Mouse (Mus musculus) adrenal gland, postnatal 25 days (tissue): ENCODE measurements around the gene Pecam1. TPM values are rescaled to one million over a fixed set of nuclear protein-coding genes. Genes with fewer than 3 reads are reported as not detected.

Source experiments
- DNase-seq: peaks from one replicate; pipeline ENCODE4 v3.0.0; 2021; ENCODE audit warnings: mixed read lengths
- total RNA-seq: library from RNA; stranded (reverse); gene quantifications from 2 replicates; pipeline ENCODE4 v1.2.3, GENCODE M21; 2021

Gene Pecam1
- total RNA-seq, 1 experiment from 2014 or later, result 76.1 TPM

DNA sequence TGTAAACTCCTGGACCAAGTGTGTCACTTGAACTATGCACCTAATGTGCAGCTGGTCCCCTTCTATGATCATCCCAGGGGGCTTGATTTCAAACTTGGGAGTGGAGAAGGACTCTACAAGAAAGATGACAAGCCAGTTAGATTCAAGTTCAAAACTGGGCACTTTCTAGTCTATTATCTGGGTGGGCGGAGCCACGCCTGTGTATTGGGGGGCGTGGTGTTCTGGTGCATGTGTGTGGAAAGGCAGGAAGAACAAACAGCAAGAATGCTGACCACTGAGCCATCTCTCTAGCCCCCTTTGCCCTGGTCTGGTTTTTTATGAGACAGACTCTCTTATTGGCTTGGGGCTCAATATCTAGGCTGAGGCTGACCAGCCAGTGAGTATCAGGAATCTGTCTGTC lies 54.5 kb downstream of the Pecam1 start:
- DNase-seq, result no peak

DNA sequence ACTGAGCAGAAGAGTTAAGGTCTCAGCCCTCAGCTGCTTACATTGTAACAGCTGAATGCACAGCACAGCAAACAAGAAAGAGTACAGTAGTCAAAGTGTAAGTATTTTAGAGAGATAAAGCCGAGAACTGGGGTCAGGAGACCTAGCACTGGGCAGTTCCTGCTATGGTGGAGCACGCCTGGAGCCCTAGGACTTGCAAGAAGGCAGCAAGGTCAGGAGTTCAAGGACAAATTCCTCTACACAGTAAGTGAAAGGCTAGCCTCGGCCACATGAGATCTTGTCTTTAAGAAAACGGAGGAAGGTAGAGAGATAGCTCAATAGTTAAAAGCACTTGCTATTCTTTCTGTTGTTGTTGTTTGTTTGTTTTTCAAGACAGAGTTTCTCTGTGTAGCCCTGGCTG lies 57.5 kb downstream of the Pecam1 start:
- no peak for DNase-seq

DNA sequence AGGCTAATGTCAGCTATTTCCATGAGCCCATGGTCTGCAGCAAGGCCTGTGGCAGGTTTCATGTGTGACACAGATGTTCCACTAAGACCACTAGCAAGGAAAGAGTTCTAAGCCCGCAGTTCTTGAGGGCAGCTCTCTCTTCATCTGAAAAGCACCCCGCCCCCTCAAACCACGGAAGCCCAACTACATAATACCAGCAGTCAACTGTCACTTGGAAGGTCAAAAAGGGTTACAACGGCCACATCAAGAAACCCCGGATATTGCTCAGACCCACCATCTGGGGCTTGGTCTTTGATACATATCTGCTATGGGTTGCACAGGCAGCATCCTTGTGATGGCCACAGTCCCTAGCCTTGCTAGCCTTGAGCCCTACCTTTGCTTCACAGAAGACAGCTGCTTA lies 62.1 kb downstream of the Pecam1 start:
- DNase-seq, result no peak

DNA sequence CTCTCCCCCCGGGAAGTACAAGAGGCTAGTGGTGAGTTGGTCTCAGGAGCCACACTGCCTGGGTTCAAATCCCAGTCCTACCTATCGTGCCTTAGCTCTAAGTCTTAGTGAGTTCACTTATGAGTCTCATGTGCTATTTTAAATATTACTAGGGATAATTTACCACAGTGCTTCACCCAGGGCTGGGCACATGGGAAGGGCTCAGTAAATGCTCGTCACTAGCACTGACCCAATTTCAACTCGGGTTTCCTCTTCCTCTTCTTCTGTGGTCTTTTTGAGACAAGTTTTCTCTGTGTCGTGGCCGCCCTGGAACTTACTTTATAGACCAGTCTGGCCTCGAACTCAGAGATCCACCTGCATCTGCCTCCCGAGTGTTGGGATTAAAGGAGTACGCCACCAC lies 63.1 kb downstream of the Pecam1 start:
- DNase-seq, result no peak

DNA sequence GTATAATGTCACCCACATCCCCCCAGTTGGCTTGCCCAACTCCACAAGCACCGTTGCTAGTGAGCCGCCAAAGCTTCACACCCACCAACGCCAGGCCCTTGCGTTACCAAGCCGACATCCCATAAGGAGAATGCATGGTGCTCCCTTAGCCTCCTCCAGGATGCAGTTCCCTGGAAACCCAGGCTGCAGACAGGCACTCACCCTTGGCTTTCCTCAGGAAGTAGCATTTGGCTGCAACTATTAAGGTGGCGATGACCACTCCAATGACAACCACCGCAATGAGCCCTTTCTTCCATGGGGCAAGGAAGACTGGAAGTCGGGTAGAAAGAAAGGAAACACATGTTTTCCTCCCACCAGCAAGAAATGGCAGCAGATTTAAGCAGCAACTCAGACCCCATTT lies 66.4 kb downstream of the Pecam1 start:
- no peak for DNase-seq

DNA sequence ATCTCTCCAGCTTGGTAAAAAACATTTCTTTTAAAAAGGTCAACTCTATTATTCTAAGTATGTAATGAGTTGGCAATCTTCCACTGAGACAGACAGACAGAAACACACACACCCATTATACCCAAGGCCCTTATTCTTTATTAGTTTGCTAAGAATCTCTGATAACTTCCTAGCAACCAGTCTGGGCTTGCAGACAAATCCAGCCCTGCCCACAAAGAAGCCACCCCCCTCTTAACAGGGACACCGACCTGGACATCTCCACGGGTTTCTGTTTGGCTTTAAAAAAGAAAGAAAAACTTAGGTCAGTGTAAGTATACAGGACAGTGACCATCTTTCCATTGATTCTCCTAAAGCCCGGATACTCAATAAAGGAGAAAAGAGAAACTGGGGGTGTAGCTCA lies 67.1 kb downstream of the Pecam1 start:
- DNase-seq, result no peak

DNA sequence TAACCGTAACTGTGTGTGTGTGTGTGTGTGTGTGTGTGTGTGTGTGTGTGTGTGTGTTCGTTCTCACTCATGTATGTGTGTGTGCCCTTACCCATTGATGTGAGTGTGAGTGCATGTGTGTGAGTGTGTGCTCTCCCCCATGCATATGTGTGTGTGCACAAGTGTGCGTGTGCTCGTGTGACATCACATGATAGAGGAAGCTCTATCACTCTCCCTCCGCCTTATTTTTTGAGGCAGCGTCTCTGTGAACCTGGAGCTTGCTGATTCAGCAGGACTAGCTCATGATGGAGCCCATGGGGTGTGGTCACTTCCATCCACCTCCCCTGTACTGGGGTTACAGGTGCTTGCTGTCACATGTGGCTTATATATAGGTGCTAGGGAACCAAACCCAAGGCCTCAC lies 69.3 kb downstream of the Pecam1 start:
- DNase-seq, result no peak

DNA sequence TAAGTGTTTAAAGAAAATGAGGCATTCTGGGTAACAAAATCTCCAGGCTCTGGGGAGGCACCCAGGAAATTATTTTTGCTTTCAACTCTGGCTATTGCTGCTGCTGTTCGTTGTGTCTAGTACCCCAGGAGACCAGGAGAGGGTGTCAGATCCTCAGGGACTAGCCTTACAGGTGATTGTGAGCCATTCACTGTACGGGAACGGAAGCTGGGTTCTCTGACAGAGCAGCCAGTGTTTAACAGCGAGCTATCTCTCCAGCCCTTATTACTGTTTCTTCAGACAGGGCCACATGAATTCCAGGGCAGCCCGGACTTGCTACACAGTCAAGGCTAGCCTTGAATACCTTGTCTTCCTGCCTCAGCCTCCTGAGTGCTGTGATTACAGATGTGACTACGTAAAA lies 70.6 kb downstream of the Pecam1 start:
- no peak for DNase-seq

DNA sequence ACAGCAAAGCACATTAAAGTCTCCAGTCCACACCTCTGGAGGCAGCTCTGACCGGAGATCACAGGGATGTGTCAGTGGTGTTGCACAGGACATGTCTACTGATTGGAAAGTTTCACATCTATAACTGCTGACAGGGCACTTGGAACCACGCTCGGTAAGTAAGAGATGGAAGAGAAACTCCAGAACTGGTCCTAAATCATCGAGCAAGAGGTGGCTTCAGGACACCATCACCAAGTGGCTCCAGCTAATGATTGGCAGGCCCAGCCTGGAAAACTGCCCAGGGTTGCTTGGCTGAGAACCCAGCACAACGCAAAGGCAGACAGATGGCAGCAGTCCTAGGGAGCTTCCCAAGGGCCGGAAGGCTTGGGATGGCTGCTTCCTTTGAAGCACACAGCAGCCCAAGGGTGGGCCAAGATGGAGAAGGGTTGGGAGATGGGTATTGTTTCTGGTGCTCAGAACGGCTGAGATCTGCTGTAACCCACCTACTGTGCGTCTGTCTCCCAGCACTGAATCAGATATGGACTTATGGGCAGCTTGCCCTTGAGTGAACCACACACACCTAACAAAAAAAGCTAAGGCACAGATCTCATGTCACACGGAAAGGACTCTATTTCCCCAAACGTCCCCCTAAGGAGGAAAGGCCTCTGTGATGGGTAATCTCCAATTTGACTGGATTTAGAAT lies 72.4 kb downstream of the Pecam1 start:
- DNase-seq, result peak; percentile 91

DNA sequence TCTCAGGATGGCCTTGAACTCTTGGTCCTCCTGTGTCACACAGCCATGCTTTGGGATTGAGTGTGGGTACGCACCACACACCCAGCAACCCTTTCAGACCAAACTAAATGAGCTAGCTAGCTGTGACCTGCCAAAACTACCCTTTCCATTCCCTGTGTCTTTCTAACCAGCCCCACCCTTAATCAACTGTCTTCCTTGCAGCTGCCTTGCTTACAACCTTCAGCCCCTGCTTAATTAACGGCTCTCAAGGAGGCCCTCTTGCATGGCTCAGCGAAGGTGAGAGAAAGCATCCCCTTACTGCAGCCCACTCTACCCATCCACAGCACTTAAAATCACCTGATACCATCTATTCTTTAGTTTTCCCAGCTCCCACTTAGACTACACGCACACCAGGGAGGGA lies 73.1 kb downstream of the Pecam1 start:
- DNase-seq, result no peak

DNA sequence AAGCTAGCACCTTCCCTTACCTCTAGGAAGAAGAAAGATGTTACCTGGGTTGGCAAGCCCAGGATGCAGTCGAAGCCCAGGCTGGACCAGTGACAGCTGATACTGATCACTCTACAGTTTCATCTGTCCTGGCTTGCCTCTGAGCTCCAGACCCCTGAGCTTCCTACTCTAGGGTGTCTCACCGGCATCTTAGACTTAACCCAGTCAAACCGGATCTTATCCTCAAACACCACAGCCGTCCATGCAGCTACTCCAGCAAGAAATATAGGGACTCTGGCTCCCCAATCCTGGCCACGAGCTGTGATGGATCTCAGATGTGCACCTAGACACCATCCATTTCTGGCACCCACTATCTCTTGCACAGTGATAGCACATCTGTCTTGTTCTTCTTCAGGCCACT lies 74.6 kb downstream of the Pecam1 start:
- DNase-seq, result no peak

DNA sequence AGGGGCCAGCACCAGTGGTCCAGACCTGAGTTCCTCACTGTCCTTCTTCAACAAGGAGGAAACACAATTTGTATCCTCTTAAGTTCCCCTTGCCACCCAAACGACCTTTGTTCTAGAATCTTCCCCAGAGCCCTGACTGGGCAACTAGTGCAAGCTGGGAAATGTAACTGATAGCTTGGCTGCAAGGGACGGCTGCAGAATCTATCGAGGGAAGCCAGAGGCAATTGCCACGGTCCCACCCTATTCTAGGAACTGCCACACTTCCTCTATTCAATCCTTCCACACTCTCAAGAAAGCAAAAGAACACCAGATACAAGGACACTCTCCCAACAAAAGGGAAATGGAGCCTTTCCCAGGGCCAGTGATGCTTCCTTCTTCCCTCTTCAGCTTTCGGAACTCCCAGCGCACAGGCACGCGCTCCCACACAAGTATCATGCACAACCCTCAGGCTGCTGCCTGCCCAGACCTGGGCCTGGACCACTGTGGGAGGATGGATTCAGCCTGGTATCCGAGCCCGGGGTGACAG lies 75.2 kb downstream of the Pecam1 start:
- no peak for DNase-seq

DNA sequence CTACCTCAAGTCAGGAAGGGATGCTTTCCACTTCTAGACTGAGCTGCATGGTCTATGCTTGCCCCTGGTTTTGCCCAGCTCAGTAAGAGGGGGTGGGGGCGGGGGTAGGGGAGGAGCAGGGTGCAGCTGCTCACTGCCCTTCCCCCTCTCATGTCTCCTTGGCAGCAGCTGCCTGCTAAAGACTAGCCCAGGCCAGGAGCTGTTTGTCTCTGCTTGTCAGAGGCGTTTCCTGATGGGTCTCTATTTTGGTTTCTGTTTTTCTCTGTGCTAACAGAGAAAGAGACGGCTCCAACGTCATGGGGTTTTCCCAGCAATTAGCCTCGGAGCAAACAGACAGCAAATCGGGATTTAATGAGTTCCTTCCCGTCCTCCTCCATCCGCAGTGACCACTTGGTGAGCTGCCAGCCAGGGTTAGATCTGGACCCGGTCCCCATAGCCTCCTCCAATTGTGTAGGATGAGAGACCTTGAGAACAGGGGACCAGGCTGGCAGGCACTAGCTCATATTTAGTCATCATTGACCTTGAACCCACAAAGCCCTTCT lies 75.7 kb downstream of the Pecam1 start:
- DNase-seq, result peak; percentile 77

DNA sequence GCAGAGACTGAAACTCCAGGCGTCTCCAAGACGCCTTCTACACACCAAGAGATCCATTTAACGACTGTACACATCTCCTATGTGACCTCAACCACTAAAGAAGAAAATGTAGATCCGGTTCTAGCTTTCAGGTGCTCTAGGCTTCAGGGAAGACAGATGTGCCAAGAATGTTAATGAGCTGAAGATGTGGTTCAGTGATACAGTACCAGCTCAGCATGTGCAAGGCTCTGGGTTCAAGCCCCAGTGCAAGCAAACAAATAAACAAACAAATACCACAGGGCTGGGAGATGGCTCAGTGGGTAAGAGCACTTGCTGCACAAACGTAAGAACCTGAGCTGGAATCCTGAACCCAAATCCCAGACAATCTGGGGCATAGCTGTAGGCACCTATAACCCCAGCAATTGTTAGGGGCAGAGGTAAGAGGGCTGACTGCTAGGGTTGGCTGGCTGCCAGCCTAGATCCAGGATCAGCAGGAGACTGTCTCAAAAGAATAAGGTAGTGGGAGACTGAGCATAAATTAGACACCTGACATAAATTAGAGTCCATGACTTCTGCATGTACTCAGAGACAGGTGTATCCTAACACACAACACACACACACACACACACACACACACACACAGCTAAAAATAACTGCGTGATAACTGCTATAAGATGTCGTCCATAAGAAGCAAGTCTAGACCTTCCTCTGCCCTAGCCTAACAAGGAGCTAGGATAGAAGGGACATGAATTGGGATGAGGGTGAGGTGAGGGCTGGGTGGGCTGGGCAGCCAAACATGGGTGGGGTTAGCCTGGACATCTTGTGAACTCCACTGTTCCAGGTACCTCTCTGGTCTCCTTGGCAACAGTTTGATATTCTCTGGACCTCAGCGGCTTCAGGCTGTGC lies 76.5 kb downstream of the Pecam1 start:
- DNase-seq, result no peak

DNA sequence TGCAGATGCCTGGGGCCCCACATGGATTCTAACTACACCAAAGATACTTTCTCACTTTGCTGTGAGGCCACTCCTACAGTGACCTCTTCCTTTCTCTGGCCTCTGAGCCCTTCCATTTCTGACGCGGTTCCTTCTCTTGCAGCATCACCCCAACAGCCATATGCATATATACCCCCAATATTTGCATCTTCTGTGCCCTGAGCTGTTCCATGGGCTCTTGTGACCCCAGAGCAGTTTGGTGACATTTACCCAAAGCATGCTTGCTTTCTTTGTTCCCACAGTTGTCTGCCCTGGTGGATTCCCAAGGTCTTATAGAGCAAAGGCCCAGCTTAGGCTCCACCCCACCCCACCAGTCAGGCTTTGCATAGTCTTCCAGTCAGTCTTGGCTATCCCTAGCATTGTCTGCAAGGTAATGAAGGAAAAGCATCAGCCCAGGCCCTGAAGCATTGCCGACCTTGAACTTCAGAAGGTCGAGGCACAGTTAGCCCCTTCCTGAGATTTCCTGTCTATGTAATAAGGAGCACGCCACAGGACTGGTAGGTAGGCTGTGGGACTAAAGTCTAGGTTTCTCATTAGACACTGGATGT lies 77.4 kb downstream of the Pecam1 start:
- DNase-seq, result no peak

DNA sequence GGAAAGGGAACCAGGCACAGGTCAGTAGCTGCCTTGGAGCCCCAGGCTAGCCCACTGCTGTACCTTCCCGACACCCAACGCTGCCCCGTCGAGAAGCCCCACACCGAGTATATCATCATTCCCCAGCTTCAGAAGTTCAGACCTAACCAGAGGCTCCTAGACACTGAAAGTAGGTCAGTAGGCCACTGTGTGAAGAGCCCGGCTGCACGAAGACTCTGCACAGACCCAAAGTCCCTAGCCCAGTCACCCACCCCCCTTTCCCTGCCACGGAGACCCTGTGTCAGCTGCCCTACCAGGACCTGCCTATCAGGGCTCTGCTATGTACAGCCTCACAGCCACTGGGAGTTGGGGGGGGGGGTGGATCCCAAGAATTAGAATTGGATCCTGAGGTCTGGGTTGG lies 78.6 kb downstream of the Pecam1 start:
- no peak for DNase-seq

DNA sequence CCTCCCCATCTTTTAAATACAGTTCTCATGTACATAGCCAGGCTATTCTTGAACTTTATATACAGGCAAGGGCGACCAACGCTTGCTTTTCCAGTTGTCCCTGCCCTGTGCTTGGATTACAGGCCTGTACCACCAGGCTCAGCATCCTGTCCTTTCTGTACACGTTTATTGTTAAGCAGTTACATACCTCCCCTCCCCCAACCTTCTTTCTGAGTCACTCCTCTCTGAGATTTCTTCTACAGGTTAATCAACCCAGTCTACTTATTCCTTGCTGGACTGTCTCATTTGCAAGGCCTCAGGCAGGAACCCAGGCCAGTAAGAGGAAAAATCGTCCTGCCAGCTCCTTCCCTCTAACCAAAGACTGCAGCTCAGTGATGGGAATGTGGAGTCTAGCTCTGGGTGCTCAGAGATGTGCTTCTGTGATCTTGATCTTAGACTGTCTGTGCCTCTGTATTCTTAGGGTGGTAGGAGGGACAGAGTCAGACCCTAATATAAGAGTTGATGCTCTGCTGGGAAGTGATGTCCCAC lies 79.4 kb downstream of the Pecam1 start:
- no peak for DNase-seq

DNA sequence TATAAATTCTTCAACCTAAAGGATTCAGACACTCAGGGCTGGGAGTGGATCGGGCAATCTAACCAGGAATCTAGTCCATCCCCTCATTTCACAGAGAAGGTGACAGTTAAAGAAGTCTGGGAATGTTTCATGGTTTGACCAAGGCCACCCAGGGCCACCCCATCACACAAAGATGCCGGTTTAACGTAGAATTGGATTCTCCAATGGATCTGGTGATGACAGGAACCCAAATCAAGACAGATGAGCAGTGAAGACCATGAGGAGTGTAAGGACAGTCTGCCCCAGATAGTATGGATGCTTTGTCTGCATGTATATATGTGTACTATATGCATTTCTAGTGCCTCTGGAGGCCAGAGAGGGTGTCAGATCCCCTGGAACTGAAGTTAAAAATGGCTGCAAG lies 80.2 kb downstream of the Pecam1 start:
- no peak for DNase-seq

DNA sequence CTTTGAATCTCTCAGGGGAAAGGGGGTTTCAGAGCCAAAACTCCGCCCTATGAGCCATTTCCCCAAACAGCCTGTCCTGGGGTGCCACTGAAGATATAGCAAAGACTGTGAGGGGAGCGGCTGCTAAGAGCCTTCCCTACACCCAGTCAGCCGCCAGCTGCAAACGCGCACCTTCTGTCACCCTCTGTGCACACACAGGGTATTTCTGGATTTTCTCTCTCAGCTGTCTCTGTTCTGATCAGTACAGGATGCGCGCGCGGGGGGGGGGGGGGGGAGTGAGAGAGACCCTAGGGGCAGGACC lies 80.6 kb downstream of the Pecam1 start:
- DNase-seq, result no peak

DNA sequence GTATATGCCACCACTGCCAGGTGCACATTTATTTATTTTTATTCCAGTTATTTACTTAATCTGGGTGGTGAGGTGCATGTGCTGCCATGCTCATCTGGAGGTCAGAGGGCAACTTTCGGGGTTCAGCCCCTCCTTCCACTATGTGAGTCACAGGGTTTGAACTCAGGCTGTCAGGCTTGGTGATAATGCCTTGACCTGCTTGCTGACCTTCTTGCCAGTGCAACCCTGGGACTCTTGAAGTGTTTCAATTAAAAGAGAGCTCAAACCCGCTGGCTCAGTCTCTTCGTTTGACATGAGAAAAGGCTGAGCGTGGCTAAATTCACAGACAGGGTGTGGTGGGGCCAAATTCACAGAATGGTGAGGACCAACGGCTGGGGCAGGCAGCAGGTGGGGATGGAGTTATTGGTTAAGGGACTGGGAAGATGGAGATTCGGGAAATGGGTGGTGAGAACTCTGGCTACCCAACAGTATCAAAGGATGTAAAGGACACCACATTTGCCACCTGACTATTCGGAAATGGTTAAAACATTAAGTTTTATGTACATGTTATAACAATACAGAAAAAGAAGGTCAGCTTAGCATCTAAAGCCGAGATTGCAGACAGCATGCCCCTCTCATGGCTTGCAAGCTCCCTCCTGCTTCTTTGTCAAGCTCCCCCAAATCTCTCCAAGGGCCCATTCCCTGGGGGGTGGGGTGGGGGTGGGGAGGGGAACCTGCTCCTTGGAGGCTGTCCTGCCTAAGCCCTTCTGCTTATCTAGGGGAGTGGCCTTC lies 81.1 kb downstream of the Pecam1 start:
- DNase-seq, result no peak

DNA sequence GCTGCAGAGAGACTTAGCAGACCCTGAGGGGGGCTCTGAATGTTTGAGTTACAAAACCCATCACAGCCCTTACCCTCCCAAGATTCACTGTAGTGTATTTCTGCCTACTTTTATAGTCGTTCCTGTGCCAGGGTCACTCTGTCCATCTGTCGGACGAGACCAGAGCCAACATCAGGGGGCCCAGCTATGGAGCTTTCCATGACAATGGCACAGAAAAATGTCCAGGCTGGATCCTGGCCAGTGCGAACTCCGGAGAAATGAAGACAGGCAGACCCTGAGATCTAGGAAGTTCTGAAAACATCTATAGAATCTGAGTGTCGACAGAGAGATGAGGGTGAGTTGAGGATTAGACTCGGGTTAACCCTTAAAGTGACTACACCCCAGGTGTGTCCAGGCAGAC lies 82.1 kb downstream of the Pecam1 start:
- peak; percentile 43 for DNase-seq

DNA sequence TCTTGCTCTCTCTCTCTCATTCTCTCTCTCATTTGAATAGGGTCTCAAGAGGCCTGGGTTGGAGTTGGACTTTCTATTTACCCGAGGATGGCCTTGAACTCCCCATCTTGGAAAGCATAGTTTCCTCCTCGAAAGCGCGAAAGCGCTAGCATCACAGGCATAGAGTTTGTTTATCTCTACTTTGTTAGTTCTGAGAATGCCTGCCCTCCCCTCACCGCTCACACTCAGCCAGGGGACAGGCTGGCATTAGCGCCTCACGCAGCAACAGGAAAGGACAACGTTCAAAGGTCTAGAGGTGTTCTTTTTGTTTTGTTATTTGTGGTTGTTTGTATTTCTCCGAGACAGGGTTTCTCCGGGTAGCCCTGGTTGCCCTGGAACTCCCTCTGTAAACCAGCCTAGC lies 82.6 kb downstream of the Pecam1 start:
- no peak for DNase-seq
